Mouse (Mus musculus): ENCODE data around the gene Sec14l2. TPM values are rescaled to one million over a fixed set of nuclear protein-coding genes. Genes with fewer than 3 reads are reported as not detected.

Sec14l2 gene
- polyA plus RNA-seq, 1 experiment from 2014 or later, result 1.8 TPM

- ATAC-seq (ENCODE audit: insufficient read depth, low FRiP score), result no peak
- no peaks in the 10 kb centered on the region for H3K9me3 ChIP-seq (replicated peaks; ENCODE audit: control insufficient read depth, low read length)
- 39% methylated on average over 5 of the region's 5 CpGs for WGBS
Observed at GRCm38 (mm10) chr11:4083316-4084078, 39.7 kb downstream of the Sec14l2 start.

GRCm38 (mm10) chr11:4080219-4080618 is 43.0 kb downstream of the Sec14l2 start:
- Histone ChIP-seq H3K9me3 (replicated peaks; ENCODE audit: control insufficient read depth, low read length) (no peaks in the 10 kb centered on the region), H3K4me3 (replicated peaks; ENCODE audit: low read length) (no peak overlapping the region), H3K36me3 (ENCODE audit: control insufficient read depth, insufficient read depth, low read length) (no peaks in the 10 kb centered on the region), H3K4me1 (ENCODE audit: control insufficient read depth, insufficient read depth, low read length) (no peaks in the 10 kb centered on the region), H3K27ac (ENCODE audit: low read length) (no peak overlapping the region), H3K4me2 (ENCODE audit: low read depth, low read length) (no peak overlapping the region), H3K27me3 (ENCODE audit: control insufficient read depth, insufficient read depth, low read length) (no peaks in the 10 kb centered on the region), H3K9ac (ENCODE audit: low read length) (no peak overlapping the region)
- 8% methylated on average over 4 of the region's 4 CpGs for WGBS
- ATAC-seq (ENCODE audit: insufficient read depth, low FRiP score), result no peak

More at GRCm38 (mm10) chr11:4083316-4084078, 39.7 kb downstream of the Sec14l2 start:
- Histone ChIP-seq H3K4me1 (ENCODE audit: control insufficient read depth, insufficient read depth, low read length) (no peaks in the 10 kb centered on the region), H3K27ac (ENCODE audit: low read length) (no peak overlapping the region), H3K4me2 (ENCODE audit: low read depth, low read length) (no peak overlapping the region), H3K4me3 (replicated peaks; ENCODE audit: low read length) (no peak overlapping the region), H3K27me3 (ENCODE audit: control insufficient read depth, insufficient read depth, low read length) (no peaks in the 10 kb centered on the region), H3K36me3 (ENCODE audit: control insufficient read depth, insufficient read depth, low read length) (no peaks in the 10 kb centered on the region), H3K9ac (ENCODE audit: low read length) (no peak overlapping the region)

- no peak overlapping the region for H3K27ac ChIP-seq (ENCODE audit: low read length)
- 78% methylated on average over 7 of the region's 7 CpGs for WGBS
- H3K36me3 ChIP-seq (ENCODE audit: control insufficient read depth, insufficient read depth, low read length), result no peaks in the 10 kb centered on the region
- H3K4me3 ChIP-seq (replicated peaks; ENCODE audit: low read length), result no peak overlapping the region
- H3K9me3 ChIP-seq (replicated peaks; ENCODE audit: control insufficient read depth, low read length), result no peaks in the 10 kb centered on the region
- no peaks in the 10 kb centered on the region for H3K4me1 ChIP-seq (ENCODE audit: control insufficient read depth, insufficient read depth, low read length)
- no peak overlapping the region for H3K4me2 ChIP-seq (ENCODE audit: low read depth, low read length)
- H3K9ac ChIP-seq (ENCODE audit: low read length), result no peak overlapping the region
- ATAC-seq (ENCODE audit: insufficient read depth, low FRiP score), result no peak
- no peaks in the 10 kb centered on the region for H3K27me3 ChIP-seq (ENCODE audit: control insufficient read depth, insufficient read depth, low read length)
Observed at GRCm38 (mm10) chr11:4078267-4078933, 44.8 kb downstream of the Sec14l2 start.

- ATAC-seq (ENCODE audit: insufficient read depth, low FRiP score), result no peak
- no peak overlapping the region for H3K4me3 ChIP-seq (replicated peaks; ENCODE audit: low read length)
- no peak overlapping the region for H3K27ac ChIP-seq (ENCODE audit: low read length)
- H3K27me3 ChIP-seq (ENCODE audit: control insufficient read depth, insufficient read depth, low read length), result no peaks in the 10 kb centered on the region
- H3K4me2 ChIP-seq (ENCODE audit: low read depth, low read length), result no peak overlapping the region
- WGBS, result 13% methylated on average over 8 of the region's 8 CpGs
- H3K9ac ChIP-seq (ENCODE audit: low read length), result no peak overlapping the region
- H3K9me3 ChIP-seq (replicated peaks; ENCODE audit: control insufficient read depth, low read length), result no peaks in the 10 kb centered on the region
- no peaks in the 10 kb centered on the region for H3K4me1 ChIP-seq (ENCODE audit: control insufficient read depth, insufficient read depth, low read length)
- no peaks in the 10 kb centered on the region for H3K36me3 ChIP-seq (ENCODE audit: control insufficient read depth, insufficient read depth, low read length)
Observed at GRCm38 (mm10) chr11:4076633-4077032, 46.6 kb downstream of the Sec14l2 start.

GRCm38 (mm10) chr11:4069664-4070063 is 53.6 kb downstream of the Sec14l2 start:
- Histone ChIP-seq H3K4me3 (replicated peaks; ENCODE audit: low read length) (no peak overlapping the region), H3K27me3 (ENCODE audit: control insufficient read depth, insufficient read depth, low read length) (no peaks in the 10 kb centered on the region), H3K4me2 (ENCODE audit: low read depth, low read length) (no peak overlapping the region), H3K4me1 (ENCODE audit: control insufficient read depth, insufficient read depth, low read length) (no peaks in the 10 kb centered on the region), H3K9me3 (replicated peaks; ENCODE audit: control insufficient read depth, low read length) (no peaks in the 10 kb centered on the region), H3K9ac (ENCODE audit: low read length) (no peak overlapping the region), H3K27ac (ENCODE audit: low read length) (no peak overlapping the region), H3K36me3 (ENCODE audit: control insufficient read depth, insufficient read depth, low read length) (no peaks in the 10 kb centered on the region)
- ATAC-seq (ENCODE audit: insufficient read depth, low FRiP score), result no peak
- 74% methylated on average over 1 of the region's 1 CpGs for WGBS

- H3K9me3 ChIP-seq (replicated peaks; ENCODE audit: control insufficient read depth, low read length), result no peaks in the 10 kb centered on the region
- no peak for ATAC-seq (ENCODE audit: insufficient read depth, low FRiP score)
- no peak within 1 kb of the TSS for H3K27ac ChIP-seq (ENCODE audit: low read length)
- WGBS, result 42% methylated on average over 5 of the region's 5 CpGs
- H3K4me1 ChIP-seq (ENCODE audit: control insufficient read depth, insufficient read depth, low read length), result no peaks in the 10 kb centered on the region
- H3K36me3 ChIP-seq (ENCODE audit: control insufficient read depth, insufficient read depth, low read length), result no peaks in the 10 kb centered on the region
- no peaks in the 10 kb centered on the region for H3K27me3 ChIP-seq (ENCODE audit: control insufficient read depth, insufficient read depth, low read length)
- no peak within 1 kb of the TSS for H3K9ac ChIP-seq (ENCODE audit: low read length)
- no peak within 1 kb of the TSS for H3K4me2 ChIP-seq (ENCODE audit: low read depth, low read length)
- H3K4me3 ChIP-seq (replicated peaks; ENCODE audit: low read length), result no peak within 1 kb of the TSS
Observed at GRCm38 (mm10) chr11:4064627-4065122, 58.5 kb downstream of the Sec14l2 start, which contains the start of gene Sec14l3. TSS of gene Sec14l3 (plus strand) at chr11:4064841.

GRCm38 (mm10) chr11:4062981-4063380 is 60.2 kb downstream of the Sec14l2 start:
- H3K4me3 ChIP-seq (replicated peaks; ENCODE audit: low read length), result no peak overlapping the region
- no peaks in the 10 kb centered on the region for H3K4me1 ChIP-seq (ENCODE audit: control insufficient read depth, insufficient read depth, low read length)
- no peaks in the 10 kb centered on the region for H3K27me3 ChIP-seq (ENCODE audit: control insufficient read depth, insufficient read depth, low read length)
- no peaks in the 10 kb centered on the region for H3K9me3 ChIP-seq (replicated peaks; ENCODE audit: control insufficient read depth, low read length)
- H3K27ac ChIP-seq (ENCODE audit: low read length), result no peak overlapping the region
- no peaks in the 10 kb centered on the region for H3K36me3 ChIP-seq (ENCODE audit: control insufficient read depth, insufficient read depth, low read length)
- H3K9ac ChIP-seq (ENCODE audit: low read length), result no peak overlapping the region
- ATAC-seq (ENCODE audit: insufficient read depth, low FRiP score), result no peak
- WGBS, result 37% methylated on average over 6 of the region's 6 CpGs
- H3K4me2 ChIP-seq (ENCODE audit: low read depth, low read length), result no peak overlapping the region

- Histone ChIP-seq H3K9ac (ENCODE audit: low read length) (no peak overlapping the region), H3K4me1 (ENCODE audit: control insufficient read depth, insufficient read depth, low read length) (no peaks in the 10 kb centered on the region), H3K36me3 (ENCODE audit: control insufficient read depth, insufficient read depth, low read length) (no peaks in the 10 kb centered on the region), H3K27ac (ENCODE audit: low read length) (no peak overlapping the region), H3K9me3 (replicated peaks; ENCODE audit: control insufficient read depth, low read length) (no peaks in the 10 kb centered on the region), H3K4me3 (replicated peaks; ENCODE audit: low read length) (no peak overlapping the region), H3K4me2 (ENCODE audit: low read depth, low read length) (no peak overlapping the region), H3K27me3 (ENCODE audit: control insufficient read depth, insufficient read depth, low read length) (no peaks in the 10 kb centered on the region)
- no peak for ATAC-seq (ENCODE audit: insufficient read depth, low FRiP score)
- 83% methylated on average over 4 of the region's 4 CpGs for WGBS
Observed at GRCm38 (mm10) chr11:4062523-4062922, 60.7 kb downstream of the Sec14l2 start.

GRCm38 (mm10) chr11:4060866-4061575 is 62.2 kb downstream of the Sec14l2 start:
- no peak overlapping the region for H3K27ac ChIP-seq (ENCODE audit: low read length)
- H3K9me3 ChIP-seq (replicated peaks; ENCODE audit: control insufficient read depth, low read length), result no peaks in the 10 kb centered on the region
- H3K9ac ChIP-seq (ENCODE audit: low read length), result no peak overlapping the region
- no peak overlapping the region for H3K4me2 ChIP-seq (ENCODE audit: low read depth, low read length)
- no peak for ATAC-seq (ENCODE audit: insufficient read depth, low FRiP score)
- H3K4me3 ChIP-seq (replicated peaks; ENCODE audit: low read length), result no peak overlapping the region
- H3K36me3 ChIP-seq (ENCODE audit: control insufficient read depth, insufficient read depth, low read length), result no peaks in the 10 kb centered on the region
- no peaks in the 10 kb centered on the region for H3K4me1 ChIP-seq (ENCODE audit: control insufficient read depth, insufficient read depth, low read length)
- H3K27me3 ChIP-seq (ENCODE audit: control insufficient read depth, insufficient read depth, low read length), result no peaks in the 10 kb centered on the region
- WGBS, result 45% methylated on average over 5 of the region's 5 CpGs
